Mouse (Mus musculus) ovary, adult 2 months (tissue): ENCODE data around the gene Rasa3. TPM values are rescaled to one million over a fixed set of nuclear protein-coding genes. Genes with fewer than 3 reads are reported as not detected.

Source experiments
- polyA plus RNA-seq: library from polyadenylated mRNA; depleted of rRNA; stranded (reverse); fragments of >200 nt; gene quantifications from 2 replicates; pipeline ENCODE4 v1.2.3, GENCODE M21; 2012; rRNA removed

The Rasa3 gene
- 34.2 and 35.6 TPM in 2 replicates for polyA plus RNA-seq

DNA sequence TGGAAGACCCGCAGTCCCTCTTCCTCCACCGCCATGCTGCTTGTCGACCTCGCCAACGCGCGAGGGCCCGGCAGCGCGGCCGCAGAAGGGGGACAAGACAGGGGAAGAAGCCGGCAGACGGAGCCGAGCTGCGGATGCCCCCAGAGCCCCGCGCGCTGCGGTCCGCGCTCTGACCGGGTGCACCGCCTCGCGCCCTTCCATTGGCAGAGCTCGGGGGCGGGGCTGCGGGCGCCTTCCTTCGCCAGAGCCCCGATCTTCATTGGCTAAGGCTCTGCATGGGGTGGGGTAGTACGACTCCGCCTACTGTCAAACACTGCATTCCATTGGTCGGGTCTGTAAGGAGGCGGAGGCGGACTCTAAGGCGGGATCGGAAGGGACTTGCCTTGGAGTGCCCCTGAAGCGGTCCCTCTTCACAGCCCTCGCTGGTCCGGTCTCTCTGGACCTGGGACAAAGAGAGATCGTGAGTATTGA, at the start of gene Rasa3:
Rasa3 (minus strand) TSS at position 191 of the 471 bp plus-strand sequence.

DNA sequence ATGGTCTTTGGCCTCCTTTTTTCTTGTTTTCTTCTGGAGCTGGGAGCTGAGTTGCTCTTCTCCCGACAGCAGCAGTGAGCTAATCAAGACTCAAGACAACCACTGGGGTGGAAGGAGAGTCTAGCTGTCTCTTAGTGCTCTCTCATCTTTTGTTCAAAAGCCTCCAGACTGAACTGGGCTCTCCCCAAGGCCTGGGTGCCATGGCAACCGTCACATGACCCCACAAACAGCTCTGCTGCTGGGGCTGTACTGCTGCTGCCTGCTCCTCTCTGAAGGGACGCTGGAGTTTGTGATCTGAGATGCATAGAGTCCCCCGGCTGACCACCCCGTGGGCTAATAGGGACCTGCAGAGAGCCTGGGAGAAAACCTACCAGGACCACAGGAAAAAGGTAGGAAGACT, 28.3 kb upstream of the Rasa3 start, which contains the start of gene Cfap97d2:
Cfap97d2 (plus strand) TSS at position 222 of the 400 bp plus-strand sequence.

DNA sequence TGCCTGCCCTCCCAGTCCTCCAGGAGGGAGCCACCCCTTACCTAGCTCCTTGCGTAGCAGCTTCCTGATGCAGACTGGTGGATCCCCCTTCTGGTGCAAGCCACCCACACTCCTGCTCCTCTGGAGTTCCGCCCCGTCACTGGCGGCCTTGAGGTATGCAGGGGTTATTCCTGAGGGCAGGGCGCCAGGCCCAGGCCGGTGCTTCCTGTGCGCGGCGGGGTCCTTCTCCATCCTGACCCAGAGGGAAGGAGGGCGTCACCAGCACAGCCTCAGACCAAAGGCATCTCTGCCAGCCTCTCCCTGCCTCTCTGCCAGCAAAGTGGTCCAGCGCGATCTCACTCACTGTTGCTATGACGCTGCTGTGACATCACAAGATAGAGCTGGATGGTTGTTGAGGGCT, 115.3 kb downstream of the Rasa3 start, which contains the start of gene 1700029H14Rik:
1700029H14Rik (minus strand) TSS at position 344 of the 400 bp plus-strand sequence.

Other genes with a start within 250 kb of the Rasa3 start
- 21.5 and 24.1 TPM in 2 replicates for gene Tmem255b, start 242.4 kb downstream of the Rasa3 start, polyA plus RNA-seq
- gene Gas6, start 183.1 kb downstream of the Rasa3 start, polyA plus RNA-seq, result 1,061 and 1,187 TPM in 2 replicates
- not detected in 2 replicates for gene 1700029H14Rik, start 115.1 kb downstream of the Rasa3 start, polyA plus RNA-seq
- gene Cfap97d2, start 28.3 kb upstream of the Rasa3 start, polyA plus RNA-seq, result 0.56 and 1.3 TPM in 2 replicates
- 64.8 and 70.8 TPM in 2 replicates for gene Cdc16, start 80.1 kb upstream of the Rasa3 start, polyA plus RNA-seq
- gene Upf3a, start 108.0 kb upstream of the Rasa3 start, polyA plus RNA-seq, result 10.5 and 11.4 TPM in 2 replicates
- not detected in 2 replicates for gene AF366264, start 160.8 kb upstream of the Rasa3 start, polyA plus RNA-seq
- gene Champ1, start 192.0 kb upstream of the Rasa3 start, polyA plus RNA-seq, result 11.5 and 15.3 TPM in 2 replicates
- 18.5 and 20.7 TPM in 2 replicates for gene Coprs, start 212.7 kb upstream of the Rasa3 start, polyA plus RNA-seq